Mouse (Mus musculus) urinary bladder, adult 18-20 months (tissue): ENCODE measurements around the gene Dnase1.
"Not testable (repeated sequence)": the region's sequence is repeated elsewhere in the genome, so short reads cannot be mapped to it uniquely, and the experiment has no call there.

Experiments used
- DNase-seq, 2 experiments: peaks; one replicate each; pipeline ENCODE4 v3.0.0; 2022; ENCODE audit warnings: low spot score in 2 of 2, mixed read lengths in 2 of 2

Gene Dnase1

DNA sequence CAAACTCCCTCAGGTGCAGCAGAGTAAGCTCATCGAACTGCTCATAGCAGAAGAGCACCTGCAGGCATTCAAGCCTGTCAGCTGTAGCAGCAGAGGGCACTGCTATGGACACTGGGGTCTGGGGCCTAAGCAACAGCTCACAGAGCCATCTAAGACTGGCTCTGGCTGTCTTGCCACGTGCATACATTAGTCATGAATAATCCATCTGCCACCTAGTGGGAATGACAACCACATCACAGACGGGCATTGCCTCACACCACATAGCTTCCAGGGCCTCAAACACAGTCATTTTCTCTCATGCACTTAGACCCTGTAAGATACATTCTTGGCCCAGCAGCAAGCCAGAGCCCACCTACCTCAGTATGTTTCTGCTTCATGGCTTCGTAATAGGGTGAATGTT, 8.8 kb downstream of the Dnase1 start:
- no peak for DNase-seq

DNA sequence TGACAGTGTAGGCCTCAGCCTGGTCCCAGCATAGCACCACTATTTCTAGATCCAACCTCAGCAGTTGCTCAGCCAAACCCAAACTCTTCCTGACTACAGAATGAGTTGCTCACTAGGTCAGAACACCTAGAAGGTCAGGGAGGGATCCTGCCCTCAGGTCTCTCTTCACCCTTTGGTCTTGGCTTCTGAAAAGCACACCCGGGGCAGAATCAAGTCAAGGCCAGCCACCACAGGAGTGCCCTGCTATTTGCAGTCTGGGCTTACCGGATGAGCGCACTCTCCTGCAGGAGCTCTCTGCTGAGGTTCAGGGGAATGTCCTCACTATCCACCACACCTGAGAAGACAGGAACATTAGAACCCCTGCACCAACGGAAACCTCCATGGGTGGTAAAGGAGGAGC, 15.9 kb downstream of the Dnase1 start:
- DNase-seq = no peak

DNA sequence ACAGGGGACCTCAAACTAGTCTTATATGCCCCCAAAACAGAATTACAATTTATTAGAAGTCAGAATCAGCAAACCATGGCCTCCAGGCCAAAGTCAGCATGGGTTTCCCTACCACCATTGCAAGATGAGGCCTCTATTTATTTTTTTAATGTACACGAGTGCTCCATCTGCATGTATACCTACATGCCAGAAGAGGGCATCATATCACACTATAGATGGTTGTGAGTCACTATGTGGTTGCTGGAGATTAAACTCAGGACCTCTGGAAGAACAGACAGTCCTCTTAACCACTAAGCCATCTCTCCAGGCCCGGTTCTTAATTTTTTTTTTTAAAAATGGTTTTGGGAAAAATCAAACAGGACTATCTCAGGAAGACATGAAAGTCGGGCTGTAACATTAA, 17.1 kb downstream of the Dnase1 start:
- no peak for DNase-seq

DNA sequence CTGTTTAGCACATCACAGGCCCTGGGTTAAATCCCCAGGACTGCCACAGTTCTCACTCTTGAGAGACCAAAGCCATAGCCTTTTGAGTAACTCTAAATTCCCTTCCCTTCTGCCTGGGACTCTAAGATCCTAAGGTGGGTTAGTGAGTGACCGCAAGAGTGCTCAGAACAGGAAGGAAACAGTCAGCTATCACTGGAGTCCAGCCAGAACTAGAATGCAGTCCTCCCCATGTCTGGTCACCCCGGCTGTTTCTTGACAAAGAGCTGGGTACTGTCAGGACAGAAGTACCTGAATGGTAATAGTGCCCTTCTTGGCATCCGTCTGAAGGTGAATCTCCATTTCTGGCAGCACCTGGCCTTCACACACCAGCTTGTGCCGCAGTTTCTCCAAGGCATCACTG, 28.2 kb downstream of the Dnase1 start:
- DNase-seq = no peak

DNA sequence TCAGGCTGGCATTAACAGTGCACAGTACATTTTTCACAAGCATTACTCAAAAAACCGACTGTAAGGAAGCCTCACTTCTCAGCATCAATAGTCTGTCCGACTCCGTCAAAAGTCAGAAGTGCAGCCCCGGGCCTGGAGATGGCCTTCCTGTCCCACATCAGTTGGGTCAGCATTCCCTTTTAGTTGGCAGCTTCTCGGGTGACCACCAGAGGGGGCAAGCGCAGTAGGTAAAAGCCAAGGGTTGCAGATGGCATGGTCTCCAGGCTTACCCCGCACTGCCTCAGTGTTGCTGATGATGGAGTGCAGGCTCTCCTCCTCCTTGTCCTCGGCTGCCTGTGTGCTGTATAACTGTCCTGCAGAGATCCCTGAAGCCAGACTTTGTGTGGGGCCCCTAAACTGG, 31.8 kb downstream of the Dnase1 start:
- DNase-seq = peak; percentile 21 to 24

DNA sequence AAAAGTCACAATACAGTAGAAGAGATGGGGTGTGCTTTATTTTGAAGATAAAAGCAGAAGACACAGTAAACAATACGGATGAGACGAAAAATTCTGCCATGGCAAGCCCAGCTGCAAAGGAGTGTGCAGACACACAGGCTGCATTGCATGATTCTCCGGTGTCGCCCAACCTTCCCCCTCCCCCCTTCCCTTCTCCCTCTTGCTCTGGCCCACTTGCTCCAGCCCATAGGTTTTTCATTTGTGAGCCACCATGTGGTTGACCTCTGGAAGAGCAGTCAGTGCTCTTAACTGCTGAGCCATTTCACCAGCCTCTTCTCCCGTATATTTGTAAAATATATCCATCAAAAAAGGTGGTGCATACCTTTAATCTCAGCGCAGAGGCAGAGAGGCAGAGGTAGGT, 37.6 kb downstream of the Dnase1 start:
- DNase-seq = no peak

DNA sequence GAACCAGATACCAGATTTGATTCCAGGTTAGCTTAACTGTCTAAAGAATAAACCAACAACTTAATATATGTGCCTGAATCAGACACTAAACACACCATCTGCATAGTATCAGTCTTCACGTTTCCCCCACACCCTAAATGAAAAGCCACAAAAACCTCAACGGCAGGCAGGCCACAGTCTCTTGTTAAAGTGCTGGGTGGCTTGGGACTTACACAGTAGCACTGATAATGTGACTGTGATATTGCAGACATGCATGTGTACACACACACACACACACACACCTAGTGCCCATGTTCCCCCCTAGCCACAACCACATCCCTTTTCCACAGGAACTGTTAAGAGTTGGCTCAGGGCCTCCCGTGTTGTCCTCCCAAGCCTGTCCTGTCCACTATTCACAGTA, 38.1 kb downstream of the Dnase1 start:
- no peak for DNase-seq

DNA sequence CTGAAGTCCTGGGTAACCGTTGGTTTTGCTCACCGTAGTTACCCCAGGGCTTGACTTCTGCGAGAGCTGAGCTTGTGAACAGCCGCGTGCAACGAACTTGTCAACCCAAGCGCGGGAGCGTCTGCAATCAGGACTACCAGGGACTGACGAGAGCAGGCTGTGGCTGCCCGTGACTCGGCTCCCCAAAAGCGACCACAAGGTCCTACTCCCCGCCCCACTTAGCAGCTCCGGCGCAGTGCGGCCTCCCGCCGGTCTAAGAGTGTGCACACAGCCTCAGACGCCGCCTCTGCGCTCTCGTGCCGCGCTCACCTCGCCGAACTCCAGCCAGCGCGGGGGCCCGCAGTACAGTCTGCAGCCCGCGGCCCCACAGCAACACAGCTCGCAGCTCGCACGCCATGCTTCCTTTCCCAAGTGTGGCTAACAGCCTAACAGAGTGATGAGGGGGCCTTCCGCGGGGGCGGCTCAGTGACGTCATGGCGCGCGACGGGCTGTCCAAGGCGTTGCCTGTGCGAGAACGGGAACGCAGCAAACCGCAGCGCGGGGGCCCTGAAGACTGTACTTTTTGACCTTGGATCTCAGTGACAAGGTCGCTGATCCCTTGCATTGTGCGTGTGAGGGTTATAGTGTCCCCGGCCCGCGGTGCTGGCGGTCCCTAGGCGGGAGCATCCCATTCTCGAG, 40.8 kb downstream of the Dnase1 start, which contains the start of gene Trap1:
Gene Trap1, minus strand, starts transcription at position 444 of the 678 bp plus-strand sequence.
- DNase-seq = peak; percentile 89 to 95

DNA sequence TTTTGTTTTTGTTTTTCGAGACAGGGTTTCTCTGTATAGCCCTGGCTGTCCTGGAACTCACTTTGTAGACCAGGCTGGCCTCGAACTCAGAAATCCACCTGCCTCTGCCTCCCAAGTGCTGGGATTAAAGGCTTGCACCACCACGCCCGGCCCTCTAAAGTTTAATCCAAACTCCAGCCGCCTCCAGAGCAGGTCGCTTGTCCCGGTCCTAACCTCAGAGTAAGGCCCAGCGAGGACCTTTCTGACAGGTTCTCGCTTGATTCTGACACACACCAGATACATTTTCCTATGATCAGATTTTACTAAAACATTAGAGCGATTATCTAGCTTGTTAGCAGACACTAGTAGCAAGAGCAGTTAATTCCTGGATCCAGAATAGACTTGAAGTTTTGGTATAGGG, 41.6 kb downstream of the Dnase1 start:
- DNase-seq = not testable (repeated sequence)

DNA sequence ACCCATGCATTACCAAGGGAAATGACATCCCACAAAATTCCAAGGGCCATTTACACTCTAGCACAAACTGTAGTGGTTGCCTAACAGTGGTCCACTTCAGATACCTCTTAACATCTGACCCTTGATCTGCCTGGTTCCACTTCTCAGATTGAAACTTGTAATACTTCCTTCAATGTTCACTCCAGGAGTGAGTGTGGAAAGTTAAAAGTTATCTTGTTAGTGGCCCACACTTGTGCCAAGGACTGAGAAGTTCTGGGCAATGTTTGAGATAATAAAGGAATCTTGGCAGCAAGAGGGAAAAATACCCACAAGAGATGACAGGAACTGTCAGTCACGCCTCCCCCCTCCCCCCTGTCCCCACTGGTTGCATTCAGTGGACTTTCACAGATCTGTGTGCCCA, 42.9 kb downstream of the Dnase1 start:
- DNase-seq = no peak

DNA sequence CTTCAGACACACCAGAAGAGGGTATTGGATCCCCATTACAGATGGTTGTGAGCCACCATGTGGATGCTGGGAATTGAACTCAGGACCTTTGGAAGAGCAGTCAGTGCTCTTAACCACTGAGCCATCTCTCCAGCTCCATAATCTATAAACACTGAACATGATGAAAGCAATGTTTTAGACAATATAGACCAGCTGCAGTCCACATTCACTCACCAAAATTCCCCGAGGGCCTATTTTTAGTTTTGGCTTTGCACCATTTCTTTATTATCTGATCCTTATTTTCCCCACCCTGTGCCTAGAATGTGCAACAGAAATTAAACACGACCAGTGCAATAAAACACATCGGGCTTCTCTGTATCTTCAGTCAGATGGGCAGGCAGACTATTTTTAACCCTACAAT, 43.7 kb downstream of the Dnase1 start:
- not testable (repeated sequence) for DNase-seq

DNA sequence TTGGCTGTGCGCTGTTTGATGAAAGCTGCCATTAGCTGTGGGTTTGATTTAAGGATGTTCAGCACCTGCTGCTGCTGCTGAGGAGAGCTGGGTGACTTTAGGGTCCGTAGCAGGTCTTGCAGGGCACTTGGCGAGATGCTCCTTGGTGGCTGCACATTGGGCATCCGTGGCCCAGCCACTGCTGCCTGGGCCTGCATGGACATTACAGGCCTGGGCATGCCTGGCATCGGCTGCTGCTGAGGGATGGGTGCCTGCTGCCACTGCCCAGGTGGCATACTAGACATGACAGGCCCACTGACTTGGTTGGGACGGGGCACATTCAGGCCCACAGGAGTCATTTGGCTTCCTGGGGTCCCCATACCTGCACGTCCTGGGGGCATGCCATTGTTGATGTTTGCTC, 48.3 kb downstream of the Dnase1 start:
- DNase-seq = no peak

DNA sequence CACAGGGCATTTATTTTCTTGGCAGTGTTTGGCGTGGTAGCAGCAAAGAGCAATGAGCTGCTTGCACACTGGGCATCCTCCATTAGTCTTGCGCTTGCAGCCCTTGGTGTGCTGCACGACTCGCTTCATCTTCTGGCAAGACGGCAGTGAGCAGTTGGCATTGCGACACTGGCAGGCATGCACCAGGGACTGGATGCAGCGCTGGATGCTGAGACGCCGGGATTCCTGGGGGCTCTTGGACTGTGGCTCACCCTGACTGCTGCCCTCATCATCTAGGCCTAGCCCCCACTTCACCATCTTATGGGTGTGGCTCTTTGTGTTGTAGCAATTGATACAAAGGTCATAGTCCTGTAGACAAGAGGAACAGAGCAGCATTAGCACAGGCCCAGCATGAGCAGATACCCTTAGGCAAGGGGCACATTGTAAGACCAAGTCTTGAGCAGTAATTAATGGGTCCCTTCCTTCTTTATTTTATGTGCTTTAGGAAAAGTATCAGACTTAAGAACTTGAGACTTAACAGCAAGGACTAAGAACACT, 49.2 kb downstream of the Dnase1 start:
- no peak for DNase-seq

DNA sequence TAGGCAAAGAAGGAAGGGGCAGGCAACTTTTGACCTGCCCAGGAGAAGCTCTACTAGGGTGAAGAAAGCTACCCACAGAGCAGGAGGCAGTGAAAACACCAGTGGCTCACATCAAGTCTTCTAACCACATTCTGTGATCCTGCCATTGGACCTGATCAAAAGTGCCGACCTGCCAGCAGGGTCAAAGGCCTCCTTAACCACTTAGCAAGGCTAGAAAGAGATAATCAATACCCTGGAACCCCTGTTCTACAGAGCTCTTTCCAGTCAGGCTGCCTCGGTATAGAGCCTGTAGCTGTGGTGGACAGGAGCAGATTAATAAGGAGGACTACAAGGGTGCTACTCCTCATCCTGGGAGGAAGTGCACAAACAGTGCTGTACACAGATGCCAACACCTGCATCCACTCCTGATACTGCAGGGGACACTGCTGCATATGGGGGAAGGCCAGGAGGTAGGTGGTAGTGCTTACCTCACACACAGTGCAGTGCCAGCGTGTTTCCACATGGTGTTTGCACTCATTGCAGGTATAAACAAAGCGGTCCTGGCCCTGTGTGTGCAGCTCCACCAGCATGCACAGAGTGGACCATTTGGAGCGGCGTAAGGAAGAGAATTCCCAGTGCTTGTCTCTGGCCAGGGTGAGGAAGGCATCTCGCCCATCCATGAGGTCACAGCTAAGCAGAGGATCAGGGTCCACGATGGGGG, 50.6 kb downstream of the Dnase1 start:
- DNase-seq = no peak
